Mouse (Mus musculus) embryonic facial prominence, embryonic 13.5 days (tissue): ENCODE data around the gene Dock4. TPM values are rescaled to one million over a fixed set of nuclear protein-coding genes. Genes with fewer than 3 reads are reported as not detected.

Experiments
- ATAC-seq: fragments of 200-750 bp; cut with Nextera tagmentation; 2 replicates; pipeline ENCODE4 v1.8.0; 2017; ENCODE audit warnings: low read depth; ENCODE audit not compliant: insufficient number of reproducible peaks, insufficient read depth, low FRiP score, low TSS enrichment
- H3K27ac ChIP-seq: fragments of 300-500 bp; sonication (generic); 2 replicates; pipeline ENCODE4 v1.5.1; 2015; ENCODE audit warnings: moderate library complexity, mild to moderate bottlenecking, inconsistent platforms
- H3K27me3 ChIP-seq: fragments of 300-500 bp; sonication (generic); 2 replicates; pipeline ENCODE4 v1.6.1; 2015; ENCODE audit warnings: mild to moderate bottlenecking, inconsistent platforms
- H3K36me3 ChIP-seq: fragments of 300-500 bp; sonication (generic); 2 replicates; pipeline ENCODE4 v1.6.1; 2015; ENCODE audit warnings: mild to moderate bottlenecking, inconsistent platforms
- H3K4me1 ChIP-seq: fragments of 300-500 bp; sonication (generic); 2 replicates; pipeline ENCODE4 v1.6.1; 2015; ENCODE audit warnings: inconsistent platforms
- H3K4me2 ChIP-seq: fragments of 300-500 bp; sonication (generic); 2 replicates; pipeline ENCODE4 v1.6.1; 2015; ENCODE audit warnings: moderate library complexity, mild to moderate bottlenecking, inconsistent platforms
- H3K4me3 ChIP-seq: fragments of 300-500 bp; sonication (generic); 2 replicates; pipeline ENCODE4 v1.5.1; 2015; ENCODE audit warnings: mild to moderate bottlenecking, inconsistent platforms
- H3K9ac ChIP-seq: fragments of 300-500 bp; sonication (generic); 2 replicates; pipeline ENCODE4 v1.6.1; 2015; ENCODE audit warnings: mild to moderate bottlenecking, inconsistent platforms
- H3K9me3 ChIP-seq: fragments of 300-500 bp; sonication (generic); 2 replicates; pipeline ENCODE4 v1.6.1; 2016; ENCODE audit warnings: inconsistent platforms
- WGBS: fragments of 180-500 bp; shearing (Covaris S2); methylation state at CpG from one replicate; pipeline ENCODE4 v1.1.7; 2015; ENCODE audit warnings: mixed read lengths; 5-methylcytosine and 5-hydroxymethylcytosine counted together
- polyA plus RNA-seq: library from polyadenylated mRNA; unstranded; fragments of >200 nt; fragmentation: Nextera tagmentation; extraction: Ambion mirVana; gene quantifications from 2 replicates; pipeline ENCODE4 v1.2.1, GENCODE M21; 2015

Dock4 gene
- polyA plus RNA-seq, 1 experiment from 2014 or later, result 19.9 TPM

DNA sequence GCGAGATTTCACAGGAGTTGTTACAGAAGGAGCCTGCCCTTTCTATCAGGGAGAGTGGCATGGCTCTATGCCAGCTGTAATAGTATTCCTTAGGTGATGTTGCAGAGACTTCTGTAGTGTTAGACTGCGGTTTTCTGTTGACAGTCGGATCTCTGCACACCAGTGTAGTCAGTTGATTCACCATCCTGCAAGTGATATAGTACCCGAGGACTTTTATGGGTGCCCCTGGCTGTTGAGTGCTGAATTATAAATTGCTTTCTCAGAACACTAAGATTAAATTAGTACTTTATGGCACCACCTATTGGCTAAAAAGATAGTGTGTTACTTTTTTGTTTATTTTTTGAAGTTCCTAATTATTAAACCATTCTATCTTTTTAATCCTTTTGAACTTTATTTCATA, 234.0 kb downstream of the Dock4 start:
- H3K4me1 ChIP-seq, result no peaks in the 10 kb centered on the region
- no peak overlapping the region for H3K4me2 ChIP-seq
- peaks cover 6% of the 10 kb centered on the region for H3K36me3 ChIP-seq
- H3K9me3 ChIP-seq, result no peaks in the 10 kb centered on the region
- H3K4me3 ChIP-seq, result no peak overlapping the region
- no peaks in the 10 kb centered on the region for H3K27me3 ChIP-seq
- ATAC-seq, result no peak
- no peak overlapping the region for H3K9ac ChIP-seq
- WGBS, result 75% methylated on average over 4 of the region's 4 CpGs
- H3K27ac ChIP-seq, result no peak overlapping the region

DNA sequence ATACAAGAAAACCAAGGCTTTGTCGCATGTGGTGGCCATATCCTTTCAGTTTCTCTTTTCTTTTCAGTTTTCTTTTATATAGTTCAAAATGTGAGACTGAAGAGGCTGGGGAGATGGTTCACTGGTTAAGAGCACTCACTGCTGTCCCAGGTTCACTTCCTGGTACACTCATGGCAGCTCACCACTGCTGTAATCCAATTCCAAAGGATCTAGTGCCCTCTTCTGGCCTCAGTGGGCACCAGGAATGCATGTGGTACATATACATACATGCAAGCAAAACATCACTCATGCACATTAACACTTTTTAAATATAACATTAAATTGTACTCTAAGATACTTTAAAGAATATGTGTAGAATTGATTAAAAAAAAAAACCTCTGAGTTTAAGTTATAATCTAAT, 234.8 kb downstream of the Dock4 start:
- no peak overlapping the region for H3K4me2 ChIP-seq
- H3K27ac ChIP-seq, result no peak overlapping the region
- no peak overlapping the region for H3K4me3 ChIP-seq
- WGBS, result 90% methylated on average over 1 of the region's 1 CpGs
- H3K27me3 ChIP-seq, result no peaks in the 10 kb centered on the region
- no peak for ATAC-seq
- no peaks in the 10 kb centered on the region for H3K4me1 ChIP-seq
- no peak overlapping the region for H3K9ac ChIP-seq
- H3K9me3 ChIP-seq, result no peaks in the 10 kb centered on the region
- peaks cover 6% of the 10 kb centered on the region for H3K36me3 ChIP-seq

DNA sequence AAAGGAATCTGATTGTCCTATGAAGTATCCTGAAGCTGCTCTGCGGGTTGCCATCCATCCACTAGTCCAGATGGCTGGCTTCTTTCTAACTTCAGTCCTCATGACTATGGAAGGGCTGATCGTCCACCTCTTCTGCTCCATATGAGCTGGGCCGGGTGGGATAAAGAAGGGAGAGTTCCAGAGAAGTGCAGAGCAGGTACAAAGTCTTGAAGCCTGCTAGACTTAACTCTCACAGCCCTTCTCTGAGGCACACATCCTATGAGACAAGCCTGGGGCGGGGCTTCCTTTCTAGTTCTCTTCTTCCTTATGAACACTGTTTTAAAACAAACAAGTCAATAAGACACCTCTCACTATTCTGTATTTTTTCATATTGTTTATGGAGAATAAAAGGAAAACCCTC, 245.7 kb downstream of the Dock4 start:
- Histone ChIP-seq H3K27ac (no peak overlapping the region), H3K4me2 (no peak overlapping the region), H3K9ac (no peak overlapping the region), H3K4me3 (no peak overlapping the region), H3K9me3 (no peaks in the 10 kb centered on the region), H3K36me3 (no peaks in the 10 kb centered on the region), H3K4me1 (peaks cover 12% of the 10 kb centered on the region), H3K27me3 (no peaks in the 10 kb centered on the region)
- WGBS, result 85% methylated on average over 4 of the region's 4 CpGs
- no peak for ATAC-seq

- H3K4me1 ChIP-seq, result peaks cover 12% of the 10 kb centered on the region
- peak overlapping the region; percentile 56 for H3K27ac ChIP-seq
- no peaks in the 10 kb centered on the region for H3K9me3 ChIP-seq
- H3K27me3 ChIP-seq, result no peaks in the 10 kb centered on the region
- H3K4me2 ChIP-seq, result no peak overlapping the region
- no peak overlapping the region for H3K4me3 ChIP-seq
- ATAC-seq, result no peak
- 55% methylated on average over 2 of the region's 2 CpGs for WGBS
- no peaks in the 10 kb centered on the region for H3K36me3 ChIP-seq
- no peak overlapping the region for H3K9ac ChIP-seq
Measured at GRCm38 (mm10) chr12:40694082-40694721, 248.4 kb downstream of the Dock4 start.

GRCm38 (mm10) chr12:40698330-40698729, 252.6 kb downstream of the Dock4 start:
- H3K36me3 ChIP-seq, result no peaks in the 10 kb centered on the region
- H3K4me1 ChIP-seq, result peaks cover 12% of the 10 kb centered on the region
- H3K9ac ChIP-seq, result no peak overlapping the region
- H3K4me2 ChIP-seq, result no peak overlapping the region
- no peaks in the 10 kb centered on the region for H3K27me3 ChIP-seq
- no peak overlapping the region for H3K27ac ChIP-seq
- WGBS, result 90% methylated on average over 4 of the region's 4 CpGs
- no peaks in the 10 kb centered on the region for H3K9me3 ChIP-seq
- no peak overlapping the region for H3K4me3 ChIP-seq
- no peak for ATAC-seq

DNA sequence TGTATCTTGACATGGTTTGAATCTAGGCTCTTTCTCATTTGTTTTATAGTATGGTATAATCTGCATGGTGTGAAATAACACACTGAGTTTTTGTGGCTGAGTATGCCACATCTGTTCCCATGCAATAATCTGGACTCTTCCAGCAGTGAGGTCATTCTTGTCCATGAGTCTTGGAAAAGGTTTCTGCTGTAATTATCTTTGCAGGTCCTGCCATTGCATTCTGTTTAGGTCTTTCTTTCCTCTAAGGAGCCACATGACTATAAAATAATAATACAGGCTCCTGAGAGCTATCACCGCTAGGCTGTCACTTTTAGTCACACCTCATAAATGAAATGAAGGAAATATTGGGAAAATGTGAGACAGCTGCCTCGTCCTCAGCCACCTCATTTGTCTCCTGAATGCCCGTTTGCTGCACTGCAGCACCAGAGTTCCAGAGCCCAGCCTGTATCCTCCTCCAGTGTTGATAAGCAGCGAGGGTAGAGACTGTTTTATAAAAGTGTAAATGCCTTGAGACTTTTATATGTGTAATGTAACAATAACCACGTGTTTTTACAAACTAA, 256.6 kb downstream of the Dock4 start:
- no peak overlapping the region for H3K27ac ChIP-seq
- no peaks in the 10 kb centered on the region for H3K27me3 ChIP-seq
- 84% methylated on average over 5 of the region's 5 CpGs for WGBS
- H3K4me2 ChIP-seq, result no peak overlapping the region
- no peaks in the 10 kb centered on the region for H3K4me1 ChIP-seq
- H3K9me3 ChIP-seq, result no peaks in the 10 kb centered on the region
- no peak overlapping the region for H3K9ac ChIP-seq
- ATAC-seq, result no peak
- H3K4me3 ChIP-seq, result no peak overlapping the region
- H3K36me3 ChIP-seq, result no peaks in the 10 kb centered on the region

DNA sequence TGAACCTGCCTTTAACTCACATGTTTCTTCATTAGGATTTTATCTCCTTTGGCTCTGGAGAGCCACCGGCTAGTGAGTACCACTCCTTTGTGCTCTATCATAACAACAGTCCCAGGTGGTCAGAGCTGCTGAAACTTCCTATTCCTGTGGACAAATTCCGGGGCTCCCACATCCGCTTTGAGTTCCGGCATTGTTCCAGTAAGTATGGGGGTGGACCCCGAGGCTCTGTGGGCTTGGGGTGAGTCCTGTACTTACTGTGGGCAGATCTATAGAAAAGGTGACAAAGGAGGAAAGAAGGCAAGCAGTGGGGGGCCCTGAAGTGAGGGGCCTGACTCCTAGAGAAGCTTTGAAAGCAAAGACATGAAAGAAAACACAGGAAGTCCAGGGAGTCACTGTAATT, 258.5 kb downstream of the Dock4 start:
- Histone ChIP-seq H3K9ac (no peak overlapping the region), H3K4me2 (no peak overlapping the region), H3K36me3 (no peaks in the 10 kb centered on the region), H3K27ac (no peak overlapping the region), H3K4me1 (no peaks in the 10 kb centered on the region), H3K27me3 (no peaks in the 10 kb centered on the region), H3K4me3 (no peak overlapping the region), H3K9me3 (no peaks in the 10 kb centered on the region)
- no peak for ATAC-seq
- 59% methylated on average over 5 of the region's 5 CpGs for WGBS

GRCm38 (mm10) chr12:40707108-40707507, 261.4 kb downstream of the Dock4 start:
- Histone ChIP-seq H3K4me2 (no peak overlapping the region), H3K27me3 (no peaks in the 10 kb centered on the region), H3K9ac (no peak overlapping the region), H3K36me3 (peaks cover 8% of the 10 kb centered on the region), H3K4me3 (no peak overlapping the region), H3K4me1 (no peaks in the 10 kb centered on the region), H3K27ac (no peak overlapping the region), H3K9me3 (no peaks in the 10 kb centered on the region)
- 90% methylated on average over 1 of the region's 1 CpGs for WGBS
- ATAC-seq, result no peak

DNA sequence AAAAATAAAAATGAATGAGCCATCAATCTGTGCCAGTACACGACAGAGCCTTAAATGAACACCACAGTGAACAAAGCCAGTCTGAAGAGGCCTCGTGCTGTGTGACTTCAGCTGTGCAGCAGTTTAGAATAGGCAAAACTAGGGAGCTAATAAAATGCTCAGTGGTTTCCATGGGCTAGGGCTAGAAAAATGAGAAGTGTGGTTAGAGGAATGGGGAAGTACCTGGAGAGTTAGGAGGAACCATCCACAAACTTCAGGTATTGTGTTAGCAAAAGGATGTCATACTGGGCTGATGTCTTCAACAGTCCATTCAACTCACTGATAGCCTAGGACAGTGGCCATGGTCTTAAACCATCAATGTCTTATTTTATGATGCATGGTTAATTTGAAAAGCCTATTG, 263.3 kb downstream of the Dock4 start:
- Histone ChIP-seq H3K9ac (no peak overlapping the region), H3K4me1 (no peaks in the 10 kb centered on the region), H3K27me3 (no peaks in the 10 kb centered on the region), H3K9me3 (no peaks in the 10 kb centered on the region), H3K27ac (no peak overlapping the region), H3K4me3 (no peak overlapping the region), H3K4me2 (no peak overlapping the region), H3K36me3 (peaks cover 8% of the 10 kb centered on the region)
- WGBS, result 77% methylated on average over 2 of the region's 2 CpGs
- no peak for ATAC-seq

GRCm38 (mm10) chr12:40712235-40712634, 266.5 kb downstream of the Dock4 start:
- H3K27ac ChIP-seq, result no peak overlapping the region
- ATAC-seq, result no peak
- H3K9ac ChIP-seq, result no peak overlapping the region
- H3K36me3 ChIP-seq, result peaks cover 8% of the 10 kb centered on the region
- no peaks in the 10 kb centered on the region for H3K9me3 ChIP-seq
- WGBS, result 58% methylated on average over 3 of the region's 3 CpGs
- no peak overlapping the region for H3K4me3 ChIP-seq
- H3K4me2 ChIP-seq, result no peak overlapping the region
- H3K4me1 ChIP-seq, result no peaks in the 10 kb centered on the region
- H3K27me3 ChIP-seq, result no peaks in the 10 kb centered on the region

DNA sequence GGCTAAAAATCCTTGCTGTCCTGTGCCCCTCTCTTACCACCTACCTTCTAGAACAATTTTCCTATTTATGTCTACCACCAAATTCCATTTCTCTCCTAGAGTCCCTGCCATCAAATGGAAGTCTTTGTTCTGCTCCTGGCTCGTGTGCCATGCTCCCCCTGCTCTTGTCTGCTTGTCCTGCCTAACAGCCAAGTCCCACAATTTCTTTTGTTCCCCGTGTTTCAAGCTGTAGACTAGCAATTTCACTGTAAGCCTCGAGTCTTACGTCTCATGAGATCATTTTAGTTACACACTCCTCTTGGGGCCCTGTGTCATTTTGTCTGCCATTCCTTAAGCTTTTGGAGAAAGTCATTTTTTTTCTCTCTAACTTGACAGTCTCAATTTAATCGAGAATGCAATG, 268.5 kb downstream of the Dock4 start:
- WGBS, result 45% methylated on average over 5 of the region's 5 CpGs

GRCm38 (mm10) chr12:40715174-40715573, 269.4 kb downstream of the Dock4 start:
- 91% methylated on average over 2 of the region's 2 CpGs for WGBS
- no peak for ATAC-seq
- no peaks in the 10 kb centered on the region for H3K27me3 ChIP-seq

More for the DNA sequence above, 268.5 kb downstream of the Dock4 start:
- no peak overlapping the region for H3K4me2 ChIP-seq
- H3K9me3 ChIP-seq, result no peaks in the 10 kb centered on the region
- no peak overlapping the region for H3K9ac ChIP-seq
- ATAC-seq, result no peak
- no peak overlapping the region for H3K4me3 ChIP-seq
- peaks cover 8% of the 10 kb centered on the region for H3K36me3 ChIP-seq
- no peak overlapping the region for H3K27ac ChIP-seq
- H3K27me3 ChIP-seq, result no peaks in the 10 kb centered on the region
- H3K4me1 ChIP-seq, result no peaks in the 10 kb centered on the region

More at GRCm38 (mm10) chr12:40715174-40715573, 269.4 kb downstream of the Dock4 start:
- Histone ChIP-seq H3K4me3 (no peak overlapping the region), H3K4me2 (no peak overlapping the region), H3K27ac (no peak overlapping the region), H3K9me3 (no peaks in the 10 kb centered on the region), H3K36me3 (peaks cover 8% of the 10 kb centered on the region), H3K4me1 (no peaks in the 10 kb centered on the region), H3K9ac (no peak overlapping the region)
